Mouse (Mus musculus): ENCODE measurements around the gene Cep104. TPM values are rescaled to one million over a fixed set of nuclear protein-coding genes. Genes with fewer than 3 reads are reported as not detected.

Gene Cep104
- polyA plus RNA-seq, 2 experiments, result 3.9 to 5.1 TPM

DNA sequence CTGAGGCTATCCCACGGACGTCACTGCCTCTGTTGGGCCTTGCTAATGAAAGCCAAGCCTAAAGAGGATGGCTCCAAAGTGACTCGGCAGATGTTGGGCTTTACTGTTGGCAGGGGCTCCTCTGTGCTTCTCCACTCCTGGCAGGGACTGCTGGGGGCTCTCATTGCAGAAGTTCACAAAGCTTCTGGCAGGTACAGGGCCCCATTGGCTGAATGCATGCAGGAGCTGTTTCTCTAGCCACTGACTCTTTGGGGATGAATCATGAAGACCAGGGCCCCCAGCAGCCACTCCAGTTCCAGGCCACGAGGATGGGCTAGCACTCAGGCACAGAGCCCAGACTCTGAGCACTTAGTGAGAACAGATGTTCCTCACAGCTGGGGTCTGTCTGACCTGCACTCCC is 82.7 kb downstream of the Cep104 start:
- Histone ChIP-seq H3K4me2 (ENCODE audit: low read depth) (no peak overlapping the region), H3K27me3 (ENCODE audit: control insufficient read depth, insufficient read depth, low read length) (no peaks in the 10 kb centered on the region), H3K36me3 (replicated peaks; ENCODE audit: control insufficient read depth, insufficient read depth, low read depth) (no peaks in the 10 kb centered on the region), H3K4me3 (ENCODE audit: insufficient read depth in 1 of 2, low read depth in 2 of 2, low read length in 2 of 2) (no peak overlapping the region), H3K4me1 (replicated peaks; ENCODE audit: control insufficient read depth in 2 of 2, insufficient read depth in 2 of 2, low read length in 1 of 2) (no peaks in the 10 kb centered on the region), H3K27ac (no peak overlapping the region), H3K9me3 (ENCODE audit: control insufficient read depth, low read length) (no peaks in the 10 kb centered on the region), H3K9ac (replicated peaks) (no peak overlapping the region)
- DNase-seq (ENCODE audit: low read depth in 3 of 3, low spot score in 3 of 3), result no peak
- no peak for ATAC-seq (ENCODE audit: insufficient read depth)
- 40% methylated on average over 4 of the region's 4 CpGs for WGBS (ENCODE audit: insufficient replicate concordance)
- TF ChIP-seq EP300 (IDR thresholded peaks at IDR 0.05; ENCODE audit: low read depth) (no peak), CTCF (IDR thresholded peaks at IDR 0.05; ENCODE audit: low read depth) (no peak)

Other genes starting within 250 kb of the Cep104 start
- 26.6 and 30.3 TPM in 2 replicates for gene A430005L14Rik, start 18.0 kb upstream of the Cep104 start, polyA plus RNA-seq (2012; rRNA removed)
- 57.9 and 61.5 TPM in 2 replicates for gene A430005L14Rik, start 18.0 kb upstream of the Cep104 start, polyA plus RNA-seq (2014; fragmentation: Nextera tagmentation; extraction: Ambion mirVana)
- gene Dffb, start 68 bp upstream of the Cep104 start, polyA plus RNA-seq (2012; rRNA removed), result 8.0 and 8.6 TPM in 2 replicates
- 5.8 and 6.1 TPM in 2 replicates for gene Dffb, start 68 bp upstream of the Cep104 start, polyA plus RNA-seq (2014; fragmentation: Nextera tagmentation; extraction: Ambion mirVana)
- 20.8 and 23.6 TPM in 2 replicates for gene Lrrc47, start 36.5 kb downstream of the Cep104 start, polyA plus RNA-seq (2012; rRNA removed)
- gene Lrrc47, start 36.5 kb downstream of the Cep104 start, polyA plus RNA-seq (2014; fragmentation: Nextera tagmentation; extraction: Ambion mirVana), result 13.2 and 15.1 TPM in 2 replicates
- 224 and 276 TPM in 2 replicates for gene Smim1, start 51.0 kb downstream of the Cep104 start, polyA plus RNA-seq (2012; rRNA removed)
- gene Smim1, start 51.0 kb downstream of the Cep104 start, polyA plus RNA-seq (2014; fragmentation: Nextera tagmentation; extraction: Ambion mirVana), result 446 and 452 TPM in 2 replicates
- gene Ccdc27, start 67.5 kb downstream of the Cep104 start, polyA plus RNA-seq (2012; rRNA removed), result not detected in 2 replicates
- not detected in 2 replicates for gene Ccdc27, start 67.5 kb downstream of the Cep104 start, polyA plus RNA-seq (2014; fragmentation: Nextera tagmentation; extraction: Ambion mirVana)
- 0.01 TPM in 2 replicates for gene Trp73, start 165.0 kb downstream of the Cep104 start, polyA plus RNA-seq (2012; rRNA removed)
- gene Trp73, start 165.0 kb downstream of the Cep104 start, polyA plus RNA-seq (2014; fragmentation: Nextera tagmentation; extraction: Ambion mirVana), result 0.06 TPM in 1 of 2 replicates, not detected in the other
- 15.8 and 19.6 TPM in 2 replicates for gene Wrap73, start 167.2 kb downstream of the Cep104 start, polyA plus RNA-seq (2012; rRNA removed)
- gene Wrap73, start 167.2 kb downstream of the Cep104 start, polyA plus RNA-seq (2014; fragmentation: Nextera tagmentation; extraction: Ambion mirVana), result 25.9 and 26.2 TPM in 2 replicates
- 57.9 and 72.6 TPM in 2 replicates for gene Tprgl, start 185.5 kb downstream of the Cep104 start, polyA plus RNA-seq (2012; rRNA removed)
- gene Tprgl, start 185.5 kb downstream of the Cep104 start, polyA plus RNA-seq (2014; fragmentation: Nextera tagmentation; extraction: Ambion mirVana), result 153 and 166 TPM in 2 replicates
- gene Megf6, start 195.5 kb downstream of the Cep104 start, polyA plus RNA-seq (2012; rRNA removed), result 0.77 and 1.1 TPM in 2 replicates
- 0.83 and 1.0 TPM in 2 replicates for gene Megf6, start 195.5 kb downstream of the Cep104 start, polyA plus RNA-seq (2014; fragmentation: Nextera tagmentation; extraction: Ambion mirVana)

Data from liver, embryonic 14.5 days (tissue).